16 mouse cellular contexts compared by ENCODE assay signal in the genomic region with DNA sequence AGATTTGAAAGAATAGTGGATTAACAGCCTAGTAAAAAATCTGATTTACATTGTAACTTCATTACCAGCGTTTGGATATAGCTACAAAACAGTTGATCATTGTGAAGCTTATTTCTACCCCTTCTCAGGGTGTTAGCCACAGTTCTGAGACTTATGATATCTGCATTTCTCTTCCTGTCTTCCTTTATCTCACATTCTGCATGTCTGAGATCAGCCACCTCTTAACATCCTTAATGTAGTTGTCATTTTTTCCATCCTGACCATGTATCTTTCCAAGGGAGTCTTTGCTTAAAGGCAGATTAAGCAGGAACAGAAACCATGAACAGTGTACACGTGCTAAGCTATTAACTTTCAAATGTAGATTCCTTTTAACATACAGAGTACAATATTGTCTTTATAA.
"Had no signal": no experiment of that assay in that cellular context is flagged by ENCODE, and none has a peak within 500 bp of the region (broad histone marks: within the 10 kb centered on the region; RNA-seq: fewer than 3 reads in every experiment).

No protein-coding gene starts in this region.

- H3K27ac ChIP-seq: neural tube, embryonic 13.5 days; neural tube, embryonic 15.5 days; stomach, embryonic 15.5 days; stomach, postnatal 0 days had no signal

- H3K36me3 ChIP-seq: neural tube, embryonic 13.5 days; neural tube, embryonic 15.5 days; stomach, embryonic 15.5 days had no signal

- H3K4me2 ChIP-seq: neural tube, embryonic 13.5 days; neural tube, embryonic 15.5 days; stomach, embryonic 15.5 days had no signal

- H3K4me1 ChIP-seq: neural tube, embryonic 13.5 days; neural tube, embryonic 15.5 days; stomach, embryonic 15.5 days had no signal

- H3K9ac ChIP-seq: neural tube, embryonic 13.5 days; neural tube, embryonic 15.5 days; stomach, embryonic 15.5 days had no signal

- H3K27me3 ChIP-seq: neural tube, embryonic 13.5 days; neural tube, embryonic 15.5 days; stomach, embryonic 15.5 days had no signal

- DNase-seq: retina, postnatal 1 day; right cerebral cortex, adult 18-20 months; right cerebral cortex, postnatal 14 days; right cerebral cortex, postnatal 25 days; right cerebral cortex, postnatal 4 days; spleen, adult 18-20 months; thymus, adult 18-20 months; thymus, adult 2 months; thymus, postnatal 14 days; thymus, postnatal 25 days; thymus, postnatal 36 days; thymus, postnatal 4 days had no signal

- H3K9me3 ChIP-seq: neural tube, embryonic 13.5 days; neural tube, embryonic 15.5 days; stomach, embryonic 15.5 days had no signal

- H3K4me3 ChIP-seq: neural tube, embryonic 13.5 days; neural tube, embryonic 15.5 days; stomach, embryonic 15.5 days had no signal
